Mouse (Mus musculus) embryonic fibroblast, embryonic 13.5 days (primary cell): ENCODE data around the gene AI413582.

Experiments used
- CTCF ChIP-seq: IDR thresholded peaks from 2 replicates; pipeline ENCODE4 v1.5.1; 2011; ENCODE audit warnings: mild to moderate bottlenecking, control low read depth, low read length, moderate library complexity, borderline replicate concordance; ENCODE audit not compliant: insufficient read depth
- POLR2A ChIP-seq: IDR thresholded peaks from 2 replicates; pipeline ENCODE4 v1.6.1; 2011; ENCODE audit warnings: low read depth, mild to moderate bottlenecking, control low read depth, low read length, moderate library complexity

- TF ChIP-seq CTCF, result no peak
- TF ChIP-seq POLR2A, result no peak
Observed at GRCm38 (mm10) chr17:27559596-27559995, 6.0 kb downstream of the AI413582 start.
